ENCODE assay signal across 9 mouse cellular contexts in the genomic region with DNA sequence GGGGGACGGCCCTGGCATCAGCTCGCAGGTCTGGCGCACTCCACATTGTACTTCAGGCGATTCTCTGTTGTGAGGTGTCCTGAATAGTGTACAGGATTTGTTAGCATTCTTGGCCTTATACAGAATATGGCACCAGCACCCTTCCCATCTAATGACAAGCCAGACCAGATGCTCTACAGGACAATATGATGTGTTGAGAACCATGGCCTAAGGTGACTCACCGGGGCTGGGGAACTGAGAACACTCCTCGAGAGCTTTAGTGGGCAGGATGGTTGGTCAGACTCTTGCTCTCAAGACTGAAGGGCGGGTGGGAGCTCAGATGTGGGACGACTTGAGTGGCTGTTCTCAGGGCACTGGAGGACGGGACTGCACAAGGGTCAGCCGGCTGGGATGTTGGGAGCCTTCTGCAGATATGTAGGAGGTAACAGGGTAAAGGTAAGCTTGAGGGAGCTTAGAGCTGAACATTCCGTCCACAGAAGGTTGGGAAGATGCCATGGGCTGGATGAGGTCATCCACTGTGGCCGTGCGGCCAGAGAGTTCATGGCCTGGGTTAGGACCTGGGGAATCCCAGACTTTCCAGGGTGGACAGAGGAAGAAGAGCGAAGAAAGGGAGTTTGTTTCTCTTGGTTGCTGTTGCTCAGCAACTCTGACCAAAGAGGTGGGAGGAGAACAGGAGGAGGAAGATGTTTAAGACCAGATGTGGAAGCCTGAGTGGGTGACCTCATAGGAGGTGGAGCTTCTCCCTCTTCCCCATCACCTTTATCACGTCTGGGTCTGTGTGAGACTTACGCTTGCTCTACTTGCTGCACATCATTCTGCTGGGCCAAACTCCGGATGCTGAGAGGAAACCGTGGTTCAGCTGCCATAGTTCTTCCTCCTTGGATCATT.
DNase-seq lines count a peak whose midpoint lies in the region; ATAC-seq lines count a peak whose summit lies in the region.
"Had no signal": no experiment of that assay in that cellular context is flagged by ENCODE, and none has a peak within 500 bp of the region (broad histone marks: within the 10 kb centered on the region; RNA-seq: fewer than 3 reads in every experiment).

No protein-coding gene starts in this region.

- DNase-seq in 3134 (ENCODE audit: extremely low read depth, insufficient read length, low spot score): peak; percentile 90
- DNase-seq in 3T3-L1 (ENCODE audit: low read depth, low spot score): peak; percentile 86
- DNase-seq in kidney, postnatal 10 days: peak; percentile 49
- DNase-seq in left cerebral cortex, postnatal 36 days (ENCODE audit: low spot score in 2 of 2): no peak
- DNase-seq in ovary, postnatal 14 days (ENCODE audit: low spot score): no peak
- DNase-seq: liver, embryonic 13.5 days had no signal

- peaks cover 22% of the 10 kb centered on the region for H3K4me1 ChIP-seq in forebrain, embryonic 13.5 days

- peaks cover 16% of the 10 kb centered on the region for H3K27me3 ChIP-seq in forebrain, embryonic 13.5 days
- H3K27me3 ChIP-seq: hindbrain, embryonic 15.5 days; liver, embryonic 13.5 days had no signal

- H3K27ac ChIP-seq in forebrain, embryonic 13.5 days: no peak overlapping the region
- H3K27ac ChIP-seq: hindbrain, embryonic 15.5 days; liver, embryonic 13.5 days had no signal

- no peak overlapping the region for H3K4me2 ChIP-seq in forebrain, embryonic 13.5 days
- H3K4me2 ChIP-seq: hindbrain, embryonic 15.5 days; liver, embryonic 13.5 days had no signal

- no peak overlapping the region for H3K9ac ChIP-seq in forebrain, embryonic 13.5 days
- H3K9ac ChIP-seq: hindbrain, embryonic 15.5 days; liver, embryonic 13.5 days had no signal

- 89% methylated on average over 18 of the region's 18 CpGs for WGBS in forebrain, embryonic 13.5 days

- intact Hi-C loops in left cerebral cortex, postnatal 36 days (cut with DNase I): no loop called here

- H3K36me3 ChIP-seq in forebrain, embryonic 13.5 days (ENCODE audit: poor library complexity, severe bottlenecking): no peaks in the 10 kb centered on the region
- H3K36me3 ChIP-seq: hindbrain, embryonic 15.5 days; liver, embryonic 13.5 days had no signal

- no peak overlapping the region for H3K4me3 ChIP-seq in forebrain, embryonic 13.5 days
- H3K4me3 ChIP-seq: hindbrain, embryonic 15.5 days; liver, embryonic 13.5 days had no signal

- no peaks in the 10 kb centered on the region for H3K9me3 ChIP-seq in forebrain, embryonic 13.5 days (replicated peaks)
- H3K9me3 ChIP-seq: hindbrain, embryonic 15.5 days; liver, embryonic 13.5 days had no signal

- ATAC-seq in granulocyte monocyte progenitor cell, adult 5-6 weeks (replicated peaks; ENCODE audit: poor library complexity, severe bottlenecking): peak; percentile 36
- no peak for ATAC-seq in forebrain, embryonic 13.5 days

Comparison
In these comparisons a context has a peak if more than half of its experiments do, and no peak if none do; other contexts are left out.
1. DNase-seq: peak in 3134 (single experiment), 3T3-L1 (single experiment) and kidney, postnatal 10 days (single experiment); none in left cerebral cortex, postnatal 36 days (0 of 2) and ovary, postnatal 14 days (single experiment).